Mouse (Mus musculus) large intestine, adult 2 months (tissue): ENCODE results near the gene Pabpc5. TPM values are rescaled to one million over a fixed set of nuclear protein-coding genes. Genes with fewer than 3 reads are reported as not detected.

ENCODE experiments used
- DNase-seq: peaks from one replicate; pipeline ENCODE4 v3.0.0-alpha.2; 2012; ENCODE audit warnings: low read depth, low spot score
- WGBS: fragments of 180-500 bp; shearing (Covaris S2); methylation state at CpG from one replicate; pipeline ENCODE4 v1.1.7; 2018; 5-methylcytosine and 5-hydroxymethylcytosine counted together
- polyA plus RNA-seq: library from polyadenylated mRNA; depleted of rRNA; stranded (reverse); fragments of >200 nt; gene quantifications from 2 replicates; pipeline ENCODE4 v1.2.3, GENCODE M21; 2012; rRNA removed

The Pabpc5 gene
- not detected in 2 replicates for polyA plus RNA-seq

GRCm38 (mm10) chrX:119927081-119927571 is at the start of gene Pabpc5:
Pabpc5 (plus strand) TSS chrX:119927196.
- 18% methylated on average over 21 of the region's 21 CpGs for WGBS
- peak; percentile 0 for DNase-seq

GRCm38 (mm10) chrX:119886957-119887593 is 39.9 kb upstream of the Pabpc5 start:
- no peak for DNase-seq
- WGBS, result 47% methylated on average over 3 of the region's 3 CpGs

GRCm38 (mm10) chrX:119888326-119888920 is 38.6 kb upstream of the Pabpc5 start:
- DNase-seq, result no peak
- WGBS, result 37% methylated on average over 6 of the region's 6 CpGs

- DNase-seq, result no peak
- 83% methylated on average over 5 of the region's 5 CpGs for WGBS
These were observed 856 bp downstream of the Pabpc5 start for GRCm38 (mm10) chrX:119927852-119928251.
